Mouse (Mus musculus) embryo, embryonic 11.5 days (tissue): ENCODE results near the gene Ankrd33b.

Experiments used
- DNase-seq: peaks from one replicate; pipeline ENCODE4 v3.0.0-alpha.2; 2012; ENCODE audit warnings: low read depth, low spot score

Gene Ankrd33b

DNA sequence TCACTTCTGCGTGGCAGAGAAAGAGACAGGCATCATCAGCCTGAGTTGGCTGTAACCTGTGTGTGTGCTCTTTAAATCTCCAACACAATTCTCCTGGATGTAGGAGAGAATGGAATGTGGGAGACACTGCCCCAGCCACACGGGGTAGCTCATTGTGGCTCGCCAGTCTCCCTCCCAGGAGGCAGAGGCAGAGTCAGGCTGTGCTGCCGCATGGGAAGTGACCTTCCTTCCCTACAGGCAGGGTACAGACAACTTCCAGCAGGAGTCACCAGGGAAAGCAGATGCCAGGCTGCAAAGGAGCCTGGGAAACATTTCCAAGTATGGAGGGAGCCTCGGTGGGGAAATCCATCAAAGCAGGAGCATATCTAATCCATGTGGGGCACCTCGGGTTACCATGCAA, 62.3 kb downstream of the Ankrd33b start:
- DNase-seq, result no peak

DNA sequence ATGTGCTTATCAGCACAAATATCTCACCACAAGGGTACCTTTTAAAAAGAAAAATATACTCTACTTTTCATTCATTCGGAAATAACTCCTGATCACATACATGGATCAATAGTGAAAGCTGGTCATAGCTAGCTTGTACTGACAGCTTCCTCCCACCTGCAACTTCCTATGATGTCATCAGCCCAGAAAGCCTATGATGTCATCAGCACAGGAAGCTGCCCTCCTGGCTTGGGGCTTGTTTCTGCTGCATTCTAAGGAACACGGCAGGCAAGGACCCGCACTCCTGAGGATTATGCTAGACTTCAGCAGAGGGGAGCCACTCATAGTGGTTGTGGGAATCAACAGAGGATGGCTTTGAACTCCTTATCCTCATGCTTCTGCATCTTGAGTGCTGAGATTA, 63.2 kb downstream of the Ankrd33b start:
- no peak for DNase-seq

DNA sequence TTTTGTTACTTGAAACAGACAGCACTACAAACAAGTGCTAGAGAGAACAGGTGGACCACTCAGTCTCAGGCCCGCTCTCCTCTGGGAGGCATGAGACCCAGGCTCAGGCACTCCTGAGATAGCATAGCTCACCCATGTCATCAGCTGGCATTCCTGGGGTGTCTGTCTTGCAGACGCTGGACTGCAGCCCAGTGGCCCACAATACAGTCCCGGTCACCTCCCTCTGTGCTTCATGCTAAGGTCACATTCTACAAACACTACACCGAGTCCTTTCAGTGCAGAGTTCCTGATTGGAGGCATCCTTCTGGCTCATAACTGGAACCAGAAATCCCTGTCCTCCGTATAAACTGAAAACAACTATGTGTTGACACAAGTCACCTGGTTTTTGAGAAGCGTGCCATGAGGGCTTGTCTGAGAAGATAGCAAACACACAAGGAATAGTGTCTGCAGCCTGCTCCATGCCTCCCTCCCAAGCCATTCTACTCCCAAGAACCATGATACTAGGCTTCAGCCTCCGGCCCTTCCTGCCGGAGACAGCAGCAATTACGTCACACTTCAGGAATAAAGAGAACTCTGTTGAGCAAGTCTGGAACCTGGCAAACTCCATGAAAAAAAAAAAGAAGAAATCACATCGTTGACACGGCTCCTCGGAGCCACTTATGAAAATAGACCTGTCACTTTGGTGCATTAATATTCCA, 65.1 kb downstream of the Ankrd33b start:
- no peak for DNase-seq

DNA sequence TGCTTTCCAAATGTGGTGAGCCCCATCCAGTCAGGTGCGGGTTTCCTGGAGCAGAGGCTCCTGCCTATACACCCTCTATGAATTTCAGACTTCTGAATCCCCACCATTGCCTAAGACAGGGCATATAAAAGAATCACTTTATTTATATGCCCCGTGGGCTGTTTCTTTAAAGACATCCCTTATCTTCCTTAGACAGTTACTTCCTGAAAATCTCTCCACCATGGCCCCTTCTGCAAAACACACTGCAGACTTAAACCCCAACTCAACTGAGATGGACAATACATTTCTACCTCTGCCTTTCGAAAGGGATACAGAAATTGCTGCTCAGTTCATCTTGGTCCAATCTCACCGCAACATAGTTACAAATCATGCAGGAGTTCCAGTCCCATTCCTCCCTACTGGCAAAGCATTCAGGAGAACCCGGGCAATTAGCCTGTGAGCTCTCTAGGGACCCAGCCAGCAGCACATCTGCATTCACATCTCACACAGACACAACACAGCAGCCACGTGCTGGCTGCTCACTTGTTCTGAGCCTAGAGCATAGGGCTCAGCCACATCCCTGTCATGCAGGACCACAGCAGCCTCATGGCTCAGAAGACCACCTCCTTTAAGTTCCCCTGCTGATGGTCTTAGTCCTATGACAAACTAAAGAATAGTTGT, 68.1 kb downstream of the Ankrd33b start:
- no peak for DNase-seq

DNA sequence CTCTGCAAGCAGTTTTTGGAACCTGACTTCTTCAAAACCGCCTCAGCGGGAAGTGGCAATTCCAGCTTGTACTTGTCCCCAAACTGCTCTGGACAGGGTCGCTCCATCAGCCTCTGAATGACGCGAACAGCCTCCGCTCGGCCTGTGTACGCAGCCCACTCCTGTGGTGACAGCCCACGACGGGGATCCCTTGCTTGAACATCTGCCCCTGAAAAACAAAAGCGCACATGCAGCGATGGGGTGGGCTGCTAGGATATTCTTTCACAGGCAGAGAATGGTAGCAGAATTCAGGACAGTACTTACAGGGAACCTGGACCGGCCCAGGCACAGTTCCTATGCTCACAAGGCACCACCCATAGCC, 69.8 kb downstream of the Ankrd33b start:
- no peak for DNase-seq

DNA sequence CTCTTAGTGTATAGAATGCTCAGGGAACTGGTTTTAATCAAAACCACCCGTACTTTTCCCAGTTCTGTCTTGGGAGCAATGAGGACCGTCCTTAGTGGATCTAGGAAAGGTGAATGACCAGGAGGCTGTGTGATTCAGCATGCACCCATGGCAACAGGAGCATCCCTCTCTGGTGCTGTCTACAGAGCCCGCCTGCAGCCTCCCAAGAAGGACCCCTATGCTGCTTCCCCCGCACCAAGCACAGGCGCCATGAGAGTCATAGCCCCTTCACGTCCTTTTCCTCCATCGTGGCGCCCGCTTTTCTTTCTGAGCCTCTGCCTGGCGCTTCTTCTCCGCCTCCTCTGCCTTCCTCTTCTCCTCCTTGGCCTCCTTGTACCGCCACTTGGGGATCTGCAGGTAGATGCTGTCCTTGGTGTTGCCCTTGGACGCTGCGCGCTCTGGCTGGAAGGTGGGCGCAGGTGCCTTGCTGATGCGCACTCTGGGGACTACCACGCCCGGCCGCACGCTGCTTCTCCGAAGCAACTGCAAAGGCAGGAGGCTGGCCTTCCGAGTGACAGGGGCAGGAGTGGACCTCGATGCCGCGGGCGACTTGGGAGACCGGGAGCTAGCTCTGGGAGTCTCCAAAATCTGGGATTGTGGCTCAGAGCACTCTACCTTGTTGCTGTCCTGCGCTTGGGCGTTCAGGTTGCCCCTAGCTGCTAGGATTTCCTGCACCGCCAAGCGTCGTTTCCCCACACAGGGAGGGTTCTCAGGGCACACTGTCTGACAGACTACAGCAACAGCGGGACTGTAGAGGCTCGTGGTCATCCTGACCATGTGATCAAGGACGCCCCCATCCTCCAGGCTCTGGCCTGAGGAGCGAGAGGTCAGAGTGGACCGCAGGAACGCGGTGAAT, 70.4 kb downstream of the Ankrd33b start:
- DNase-seq, result no peak

DNA sequence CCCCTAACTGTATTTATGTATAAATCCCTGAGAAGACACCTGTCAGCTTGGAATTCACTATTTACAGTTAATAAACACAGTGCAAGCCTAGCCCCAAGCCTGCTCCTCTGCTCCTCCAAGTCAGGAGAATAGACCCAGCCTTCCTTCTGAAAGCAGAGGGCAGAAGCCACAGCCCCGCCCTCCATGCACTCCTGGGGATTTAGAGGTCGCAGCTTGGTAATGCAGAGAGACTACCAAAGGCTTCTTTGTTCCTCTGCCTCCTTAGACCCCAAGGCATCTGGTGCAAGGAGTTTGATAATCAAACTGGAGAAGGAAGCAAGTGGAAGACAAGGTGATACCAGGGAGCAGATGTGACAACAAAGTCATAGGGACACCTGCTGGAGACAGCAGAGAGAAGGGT, 73.2 kb downstream of the Ankrd33b start:
- DNase-seq, result no peak

DNA sequence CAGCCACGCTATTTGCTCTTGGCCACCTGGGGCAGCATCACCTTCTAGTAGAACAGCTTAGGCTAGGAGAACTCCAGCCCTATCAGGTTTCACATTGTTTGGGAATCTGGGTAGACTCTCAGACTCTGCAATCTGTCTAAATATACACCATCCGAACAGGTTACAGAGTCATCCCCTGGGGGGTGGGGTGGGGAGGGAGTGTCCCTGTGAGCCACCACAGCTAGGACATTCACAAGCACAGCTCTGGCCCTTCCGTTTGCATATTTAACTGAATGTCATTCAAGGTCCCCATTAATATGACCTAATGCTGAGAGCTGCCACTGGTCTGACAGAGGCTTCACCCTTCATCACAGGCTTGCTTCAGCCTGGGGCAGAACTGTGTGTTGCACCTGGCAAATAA, 74.9 kb downstream of the Ankrd33b start:
- DNase-seq, result no peak

DNA sequence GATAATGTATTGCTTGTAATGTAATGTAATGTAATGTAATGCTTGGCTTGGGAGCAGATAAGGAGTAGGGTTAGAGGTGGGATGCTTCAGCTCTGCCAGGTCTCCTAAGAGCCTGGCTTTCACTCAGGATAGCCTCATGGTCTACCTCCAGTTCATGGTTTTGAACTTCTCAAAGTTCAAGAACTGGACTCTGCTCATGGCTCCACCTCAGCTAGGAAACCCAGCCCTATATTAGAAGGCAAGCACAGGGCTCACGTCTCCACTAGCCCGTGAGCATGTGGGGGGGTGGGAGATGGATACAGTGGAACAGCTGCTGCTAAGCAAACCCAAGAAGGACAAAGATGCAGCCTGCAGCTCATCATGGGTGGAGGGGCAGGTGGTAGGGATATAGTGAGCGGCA, 81.8 kb downstream of the Ankrd33b start:
- DNase-seq, result no peak

DNA sequence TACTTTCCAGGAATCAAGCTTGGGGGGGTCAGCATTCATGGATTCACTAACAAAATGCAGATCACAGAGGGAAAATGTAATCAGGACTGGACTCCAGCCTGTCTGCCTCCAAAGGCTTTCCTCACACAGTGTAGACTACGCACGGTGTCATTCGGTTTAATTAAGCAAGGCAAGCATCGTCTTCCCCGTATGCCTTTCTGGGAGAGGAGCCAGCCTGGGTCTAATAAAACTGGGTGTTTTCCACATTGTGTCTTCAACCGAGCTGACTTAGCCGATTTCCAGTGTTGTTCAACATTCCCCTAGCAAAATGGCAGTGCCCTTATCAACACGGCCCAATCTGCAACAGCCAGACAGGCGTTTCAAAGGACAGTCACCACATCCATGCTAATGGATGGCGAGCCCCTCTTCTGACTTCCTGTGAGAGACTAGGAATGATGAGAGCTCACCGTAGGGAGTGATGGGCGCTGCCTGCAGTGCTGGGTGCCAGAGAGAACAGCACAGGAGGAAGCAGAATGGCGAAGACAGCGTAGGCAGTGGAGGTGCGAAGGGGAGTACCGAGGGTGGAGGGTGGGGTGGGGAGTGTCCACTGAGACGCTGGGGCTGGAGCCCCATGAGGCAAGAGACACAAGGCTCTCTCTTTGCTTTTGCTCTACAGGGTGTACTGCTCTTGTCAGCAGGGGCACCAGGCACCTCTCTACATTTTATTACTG, 82.4 kb downstream of the Ankrd33b start:
- no peak for DNase-seq

DNA sequence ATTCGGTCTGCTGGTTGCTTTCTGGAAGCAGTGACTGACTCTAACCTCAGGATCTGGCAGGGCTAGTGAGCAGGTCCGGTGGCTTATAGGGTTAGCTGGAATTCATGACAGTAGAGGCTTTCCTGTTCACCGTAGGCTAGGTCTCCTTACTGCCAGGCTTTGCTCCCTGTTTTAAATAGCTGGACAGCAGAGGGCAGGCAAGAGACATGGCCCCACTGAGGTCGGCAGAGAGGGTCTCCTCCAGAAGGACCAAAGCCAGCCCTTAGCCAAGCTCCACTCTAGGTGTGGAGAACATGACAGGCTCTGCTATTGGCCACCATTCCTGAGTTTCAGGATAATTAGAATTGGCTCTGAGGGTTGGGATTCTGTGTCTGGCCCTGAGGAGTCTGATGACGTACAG, 83.4 kb downstream of the Ankrd33b start:
- DNase-seq, result no peak

DNA sequence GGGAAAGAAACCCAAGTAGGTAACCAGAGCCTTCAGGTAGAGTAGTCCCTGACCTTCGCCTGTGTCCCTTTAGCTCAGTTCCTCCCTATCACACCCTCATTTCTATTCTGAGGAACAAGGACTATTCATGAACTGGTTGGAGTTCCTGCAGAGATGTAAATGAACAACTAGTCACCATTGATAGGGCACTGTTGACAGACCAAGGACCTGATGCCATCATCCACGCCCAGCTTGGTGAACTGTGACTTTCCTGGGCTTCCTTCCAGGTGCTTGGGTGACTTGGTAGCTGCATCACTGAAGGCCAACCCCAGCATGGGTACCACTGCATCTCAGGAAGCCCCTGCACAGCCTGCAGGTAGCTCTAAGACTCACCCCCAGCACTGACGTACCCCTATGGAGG, 85.2 kb downstream of the Ankrd33b start:
- DNase-seq, result no peak

DNA sequence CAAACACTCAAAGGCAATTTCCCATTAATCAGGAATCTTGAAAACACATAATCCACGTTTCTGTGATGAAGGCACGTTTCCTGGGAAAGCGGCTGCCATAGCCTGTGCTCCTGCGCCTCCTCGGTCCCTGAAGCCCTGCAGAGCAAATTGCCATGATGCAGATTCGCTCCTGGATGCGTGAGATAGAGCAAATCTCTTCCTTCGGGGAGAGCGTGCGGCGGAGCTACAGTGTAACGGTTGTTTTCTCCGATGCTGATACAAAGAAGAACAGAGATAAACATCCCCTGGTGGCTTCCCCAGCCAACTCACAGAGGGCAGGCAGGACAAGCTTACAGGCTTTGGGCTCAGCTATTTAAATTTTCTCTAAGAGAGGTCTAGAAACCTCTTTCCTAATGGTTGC, 85.7 kb downstream of the Ankrd33b start:
- no peak for DNase-seq

DNA sequence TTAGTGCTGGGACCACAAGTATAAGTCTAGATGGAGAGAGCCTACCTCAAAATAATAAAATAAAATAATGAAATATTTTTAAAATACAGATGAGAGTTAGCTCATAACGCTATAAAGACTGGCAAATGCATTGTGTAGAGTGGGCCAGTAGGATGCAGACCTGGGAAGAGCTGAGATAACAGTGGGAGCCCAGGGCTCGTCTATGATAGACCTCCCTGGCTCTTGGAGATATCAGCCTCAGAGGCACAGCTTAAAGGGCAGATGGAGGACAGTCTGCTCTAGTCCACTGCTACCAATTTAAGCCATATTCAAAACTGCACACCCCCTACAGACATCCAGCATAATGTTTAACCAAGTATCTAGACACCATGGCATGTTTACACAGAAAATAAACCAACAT, 86.8 kb downstream of the Ankrd33b start:
- no peak for DNase-seq

DNA sequence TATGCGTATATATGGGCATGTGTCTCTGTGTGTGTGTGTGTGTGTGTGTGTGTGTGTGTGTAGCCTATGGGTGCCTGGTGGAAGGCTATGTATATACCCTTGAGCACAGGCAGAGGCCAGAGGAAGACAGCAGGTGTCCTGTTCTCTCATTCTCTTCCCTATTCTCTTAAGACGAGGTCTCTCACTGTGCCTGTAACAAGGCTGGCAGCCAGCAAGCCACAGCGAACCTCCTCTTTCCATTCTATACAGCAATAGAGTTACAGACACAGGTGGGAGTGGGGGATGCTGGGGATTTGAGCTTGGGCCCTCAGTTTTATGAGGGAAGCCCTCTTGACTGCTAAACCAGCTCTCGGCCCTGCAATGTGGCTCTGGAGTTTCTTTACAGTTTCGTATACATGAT, 87.5 kb downstream of the Ankrd33b start:
- no peak for DNase-seq

DNA sequence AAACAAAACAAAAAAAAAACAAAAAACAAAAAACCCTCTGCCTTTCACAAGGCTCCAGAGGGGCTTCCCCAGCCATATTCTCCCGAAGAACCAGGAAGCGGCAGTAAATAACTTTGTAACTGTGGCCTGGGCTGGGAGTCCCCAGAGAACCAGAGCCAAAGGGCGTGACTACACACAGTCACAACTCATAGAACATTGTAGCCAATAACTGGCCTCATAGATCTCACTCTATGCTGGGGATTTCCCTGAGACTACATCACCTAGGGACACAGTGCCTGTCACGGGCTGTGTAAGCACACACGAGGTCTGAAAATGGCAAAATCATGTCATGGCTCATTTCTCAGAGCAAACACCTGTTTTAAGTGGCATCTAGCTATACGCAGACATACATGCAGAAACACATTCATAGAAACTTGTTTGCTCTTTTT, 87.9 kb downstream of the Ankrd33b start:
- DNase-seq, result no peak

DNA sequence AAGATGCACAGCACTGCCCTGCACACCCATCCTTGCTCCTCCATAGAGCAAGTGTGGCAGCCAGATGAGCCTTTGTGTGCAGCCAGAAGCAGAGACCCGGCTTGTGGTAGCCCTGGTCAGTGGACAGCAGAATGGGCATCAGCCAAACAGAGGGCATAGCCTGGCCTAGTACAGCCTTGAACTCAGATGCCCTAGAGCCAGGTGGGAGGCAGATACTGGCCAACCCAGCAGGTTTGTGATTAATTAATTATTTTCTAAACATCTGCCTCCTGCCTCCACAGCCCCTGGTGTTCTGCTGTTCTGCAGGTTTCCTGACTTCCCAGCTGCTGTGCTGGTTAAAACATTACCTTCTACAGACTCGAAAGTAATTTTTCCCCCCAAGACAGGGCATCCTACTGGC, 88.4 kb downstream of the Ankrd33b start:
- no peak for DNase-seq

DNA sequence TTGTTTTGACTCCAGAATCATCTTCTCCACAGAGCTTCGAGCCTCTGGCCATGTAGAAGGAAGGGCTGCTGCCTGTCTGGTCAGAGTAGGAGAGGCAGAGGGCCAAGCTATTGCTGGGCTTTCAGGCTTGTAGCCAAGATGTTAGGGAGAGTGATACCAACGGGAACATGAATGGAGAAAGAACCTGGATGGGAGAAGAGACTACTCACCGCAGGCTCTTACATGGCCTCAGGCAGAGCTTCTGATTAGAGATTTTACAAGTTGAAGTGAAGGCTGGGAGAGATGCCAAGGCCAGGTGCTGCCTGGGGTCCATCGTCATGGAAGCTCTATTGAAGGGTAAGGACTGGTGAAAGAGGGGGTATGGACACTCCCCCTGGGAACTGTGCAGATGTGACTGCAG, 89.4 kb downstream of the Ankrd33b start:
- no peak for DNase-seq

DNA sequence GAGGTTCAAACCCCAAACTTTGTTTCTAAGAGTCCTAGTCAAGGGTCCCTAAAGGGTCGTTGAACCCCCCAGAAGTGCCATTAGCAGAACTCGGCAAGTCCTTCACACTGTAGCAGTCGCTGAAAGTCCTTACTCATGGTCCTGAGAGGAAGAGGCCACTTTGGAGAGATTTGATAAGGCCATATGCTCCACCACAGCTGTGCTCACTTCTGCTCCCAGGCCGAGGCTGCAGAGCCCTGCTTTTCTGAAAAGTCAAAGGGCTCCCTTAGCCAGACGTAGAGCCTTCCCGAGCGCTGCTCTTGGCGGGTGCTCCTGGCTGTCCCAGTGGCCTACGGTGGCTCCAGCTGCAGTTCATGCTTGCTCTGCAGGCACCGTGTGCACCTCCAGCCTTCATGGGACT, 94.0 kb downstream of the Ankrd33b start:
- no peak for DNase-seq

DNA sequence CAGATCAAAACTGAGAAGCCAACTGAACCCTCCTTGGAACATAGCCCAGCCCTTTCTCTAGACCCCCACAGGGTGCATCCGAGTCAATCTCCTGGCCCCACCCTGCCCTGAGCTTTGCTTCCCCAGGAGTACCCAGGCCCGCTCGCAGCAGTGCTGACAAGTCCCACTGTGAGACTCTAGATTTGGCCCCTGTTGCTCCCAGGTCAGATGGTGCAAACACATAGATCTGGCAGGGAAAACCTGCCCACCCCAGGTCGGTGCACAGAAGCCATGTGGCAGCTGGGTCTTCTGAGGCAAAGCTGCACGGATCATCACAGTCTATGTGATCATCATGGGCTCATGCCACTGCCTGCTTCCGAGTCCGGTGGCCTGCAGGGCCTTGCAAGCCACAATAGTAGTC, 94.8 kb downstream of the Ankrd33b start:
- DNase-seq, result no peak

DNA sequence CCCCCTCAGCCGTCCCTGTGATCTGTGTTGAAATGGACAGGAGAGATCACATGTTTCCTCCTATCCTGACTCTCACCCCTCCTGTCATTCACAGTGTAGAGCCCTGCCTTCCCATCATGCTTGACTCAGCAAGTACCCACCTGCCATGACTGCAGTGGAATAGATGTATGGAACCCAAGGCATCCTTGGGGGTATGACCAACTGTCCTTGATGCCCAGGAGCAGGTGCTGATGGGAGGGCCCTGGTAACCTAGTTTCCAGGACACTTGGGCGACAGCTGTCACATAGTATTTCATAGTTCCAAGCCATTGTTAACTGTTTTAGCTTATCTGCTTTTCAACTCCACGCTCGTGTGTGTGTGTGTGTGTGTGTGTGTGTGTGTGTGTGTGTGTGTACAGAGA, 98.0 kb downstream of the Ankrd33b start:
- DNase-seq, result no peak

DNA sequence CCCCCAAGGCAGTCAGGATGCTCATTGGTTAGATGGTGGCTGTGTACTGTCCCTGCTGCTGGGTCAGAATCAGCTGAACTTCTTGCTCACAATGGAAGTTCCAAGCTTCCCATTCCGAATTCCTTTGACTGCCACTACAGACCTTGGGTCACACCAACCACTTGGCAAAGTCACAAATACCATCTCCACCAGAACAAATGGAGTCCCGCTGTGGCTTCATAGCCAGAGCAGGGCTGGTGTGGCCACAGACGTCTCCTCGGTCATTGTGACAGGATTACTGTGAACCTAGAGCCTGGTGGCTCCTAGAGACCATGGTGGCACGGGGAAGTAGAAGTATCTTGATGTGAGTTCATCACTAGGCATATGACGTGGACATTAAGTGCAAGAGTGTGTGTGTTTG, 99.4 kb downstream of the Ankrd33b start:
- DNase-seq, result no peak
